Mouse (Mus musculus) Muller cell, postnatal 12 days (primary cell): ENCODE data around the gene Gm20075.
"Not testable (repeated sequence)": the region's sequence is repeated elsewhere in the genome, so short reads cannot be mapped to it uniquely, and the experiment has no call there.

Experiments used
- DNase-seq: peaks from one replicate; pipeline ENCODE4 v3.0.0-alpha.2; 2015; ENCODE audit errors: inconsistent ontology term

Gm20075 gene

DNA sequence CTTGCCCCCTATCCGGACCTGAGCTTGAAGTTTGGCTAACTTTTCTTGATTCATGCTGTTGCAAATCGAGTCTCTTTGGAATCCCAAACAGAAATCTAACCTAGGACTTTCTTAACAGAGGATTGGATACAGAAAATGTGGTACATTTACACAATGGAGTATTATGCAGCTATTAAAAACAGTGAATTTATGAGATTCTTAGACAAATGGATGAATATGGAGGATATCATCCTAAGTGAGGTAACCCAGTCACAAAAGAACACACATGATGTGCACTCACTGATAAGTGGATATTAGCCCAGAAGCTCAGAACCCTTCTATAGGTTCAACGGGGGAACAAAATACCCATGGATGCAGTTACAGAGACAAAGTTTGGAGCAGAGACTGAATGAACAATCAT, at the start of gene Gm20075:
Gene Gm20075, minus strand, starts transcription at position 101 of the 400 bp plus-strand sequence.
- not testable (repeated sequence) for DNase-seq

DNA sequence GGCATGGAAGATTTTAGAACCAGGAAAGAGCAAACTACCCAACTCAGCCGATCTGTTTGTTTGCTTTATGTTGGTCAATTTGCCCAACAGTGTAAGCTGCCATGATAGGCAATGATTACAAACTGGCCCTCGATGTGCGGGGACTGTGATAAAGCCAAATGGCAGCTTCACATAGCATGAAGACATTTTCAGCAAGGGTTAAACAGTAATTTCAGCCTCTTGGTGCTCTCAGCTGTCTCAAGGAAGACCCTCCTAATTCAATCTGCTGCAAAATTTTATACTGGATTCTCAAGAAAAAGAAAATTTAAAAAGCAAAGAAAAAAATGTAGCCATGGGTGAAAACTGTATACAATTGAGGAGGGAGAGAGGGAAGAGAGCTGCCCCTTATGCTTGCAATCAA, 47.9 kb upstream of the Gm20075 start:
- no peak for DNase-seq

DNA sequence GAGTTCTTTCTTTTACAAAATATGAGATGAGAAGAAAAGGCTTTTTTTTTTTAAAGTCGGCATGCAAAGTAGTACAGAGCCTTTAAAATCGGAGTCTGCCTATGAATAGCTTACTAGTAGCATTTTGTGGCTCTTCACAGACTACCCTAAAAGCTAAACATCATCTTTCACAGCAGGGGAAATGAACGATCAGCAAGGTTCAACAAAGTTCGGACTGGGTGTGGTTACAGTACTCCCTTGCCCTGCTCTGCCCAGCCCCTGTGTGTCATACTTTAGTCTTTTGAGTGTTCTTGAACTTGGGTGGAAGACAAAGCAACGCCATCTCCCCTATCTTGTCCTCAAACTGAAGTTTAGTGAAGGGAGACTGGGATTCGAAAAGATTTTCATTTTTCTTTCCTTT, 45.5 kb upstream of the Gm20075 start:
- DNase-seq: no peak

DNA sequence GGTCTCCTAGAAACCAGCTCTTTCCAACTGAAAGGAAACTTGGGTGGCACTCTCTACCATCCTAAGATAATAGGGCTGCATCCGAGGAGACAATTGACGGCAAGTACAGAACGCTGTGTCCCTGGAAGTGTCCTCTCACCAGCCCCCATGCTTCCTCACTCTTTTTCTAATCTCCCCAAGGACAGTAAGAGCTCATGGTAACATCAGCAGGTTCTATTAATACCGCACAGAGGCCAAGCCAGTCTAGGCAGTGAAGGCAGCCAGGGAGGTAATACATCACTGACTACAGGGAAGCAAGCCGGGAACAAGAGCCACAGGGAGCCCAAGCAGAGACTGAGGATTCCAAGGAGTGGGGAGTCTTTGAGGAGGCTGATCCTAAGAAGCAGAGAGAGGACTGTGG, 43.8 kb upstream of the Gm20075 start:
- no peak for DNase-seq

DNA sequence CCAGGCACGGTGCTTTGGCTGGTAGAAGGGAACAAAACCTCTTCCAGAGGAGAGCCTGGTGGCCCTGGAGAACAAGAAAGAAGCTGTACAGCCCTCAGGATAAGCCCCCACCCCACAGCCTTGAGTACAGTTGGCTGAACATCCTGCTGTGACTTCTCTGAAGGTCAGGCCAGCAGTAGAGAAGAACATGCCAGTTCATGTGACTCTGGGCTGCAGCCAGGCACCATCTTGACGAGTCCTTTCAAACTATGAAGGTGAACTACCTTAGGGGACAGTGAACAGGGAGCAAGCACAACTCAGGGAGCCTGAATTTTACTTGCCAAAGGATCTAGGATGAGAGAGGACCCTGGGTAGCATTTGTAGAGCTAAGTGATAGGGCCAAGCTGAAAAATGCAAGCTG, 31.5 kb upstream of the Gm20075 start:
- no peak for DNase-seq

DNA sequence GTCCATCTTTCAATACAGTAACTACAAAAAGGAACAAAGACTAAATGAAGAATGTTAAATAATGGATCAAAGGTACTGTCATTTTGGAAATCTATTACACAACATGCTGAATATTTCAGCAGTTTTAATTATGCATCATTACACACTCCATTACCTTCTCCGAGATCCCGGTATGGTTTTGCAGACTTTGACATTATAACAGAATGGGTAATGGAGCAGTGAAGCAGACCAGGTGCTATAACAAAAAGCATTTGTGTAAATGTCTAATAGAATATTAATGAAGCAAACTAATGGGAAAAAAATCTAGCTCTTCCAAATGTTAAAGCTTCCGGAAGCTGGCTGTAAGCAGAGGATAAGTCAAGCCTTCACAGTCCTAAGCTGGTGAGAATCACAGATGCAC, 29.6 kb upstream of the Gm20075 start:
- DNase-seq: peak; percentile 25

DNA sequence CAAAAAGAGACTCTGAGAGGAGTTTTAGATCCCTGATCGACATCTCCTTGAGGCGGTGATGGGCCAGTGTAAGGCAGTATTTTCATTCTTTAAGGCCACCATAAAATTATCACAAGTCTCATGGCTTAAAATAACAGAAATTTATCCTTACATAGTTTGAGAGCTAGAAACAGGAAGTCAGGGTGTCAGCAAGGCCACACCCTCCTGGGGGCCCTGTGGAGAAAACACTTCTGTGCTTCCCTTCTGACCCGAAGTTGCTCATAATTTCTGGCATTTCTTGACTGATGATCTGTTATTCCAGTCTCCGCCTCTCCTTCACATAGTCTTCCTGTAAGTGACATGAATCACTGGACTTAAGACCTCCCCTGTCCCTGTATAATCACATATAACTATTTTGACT, 25.2 kb upstream of the Gm20075 start:
- no peak for DNase-seq

DNA sequence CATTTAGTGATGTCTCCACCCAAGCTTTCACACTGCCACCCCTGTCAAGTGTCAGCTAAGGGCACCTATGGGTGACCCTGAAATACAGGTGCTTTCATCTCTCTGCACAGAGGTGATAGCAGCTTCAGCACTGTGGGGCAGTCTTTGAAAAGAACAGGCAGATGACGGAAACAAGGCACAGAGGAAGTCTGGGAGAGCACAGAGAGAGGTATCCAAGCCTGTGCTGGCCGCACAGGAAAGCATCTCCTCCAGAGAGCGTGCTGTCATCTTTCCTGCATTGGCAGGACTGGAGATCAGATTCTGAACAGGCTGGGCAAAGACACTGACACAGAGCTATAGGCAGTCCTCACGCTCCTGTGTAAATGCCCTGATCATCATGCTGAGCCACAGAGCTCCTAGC, 9.8 kb upstream of the Gm20075 start:
- no peak for DNase-seq

DNA sequence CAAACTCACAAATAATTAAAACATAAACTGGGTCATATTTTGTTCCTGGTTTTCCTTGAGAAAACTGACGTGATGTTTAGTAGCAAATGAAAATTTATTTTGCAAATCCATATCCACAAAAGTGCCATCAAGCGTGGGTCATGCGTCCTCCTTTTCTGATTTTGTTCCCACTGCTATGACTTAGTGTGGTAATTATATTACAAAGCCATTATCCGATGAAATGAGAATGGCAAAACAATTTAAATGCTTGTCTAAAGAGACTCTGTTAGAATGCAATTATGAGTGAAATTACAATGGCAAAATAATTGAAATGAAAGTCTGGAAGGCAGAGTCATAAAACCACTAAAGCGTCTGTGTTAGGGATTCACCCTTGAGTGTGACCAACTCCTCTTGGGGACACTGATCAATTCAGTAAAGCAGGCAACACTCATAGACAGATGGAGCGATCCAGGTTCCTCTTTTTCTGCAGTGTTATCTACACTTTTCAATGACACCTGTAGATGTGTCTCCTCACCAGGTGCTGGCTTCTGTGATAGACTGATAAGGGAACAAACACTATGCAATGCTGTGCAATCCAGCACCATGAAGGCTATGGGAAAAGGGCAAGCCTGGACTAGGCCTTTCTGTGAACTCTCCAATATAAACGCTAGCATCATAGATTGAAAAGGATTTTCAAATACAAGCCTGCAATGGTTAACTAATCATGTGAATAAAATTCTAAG, 4.6 kb upstream of the Gm20075 start:
- DNase-seq: no peak

DNA sequence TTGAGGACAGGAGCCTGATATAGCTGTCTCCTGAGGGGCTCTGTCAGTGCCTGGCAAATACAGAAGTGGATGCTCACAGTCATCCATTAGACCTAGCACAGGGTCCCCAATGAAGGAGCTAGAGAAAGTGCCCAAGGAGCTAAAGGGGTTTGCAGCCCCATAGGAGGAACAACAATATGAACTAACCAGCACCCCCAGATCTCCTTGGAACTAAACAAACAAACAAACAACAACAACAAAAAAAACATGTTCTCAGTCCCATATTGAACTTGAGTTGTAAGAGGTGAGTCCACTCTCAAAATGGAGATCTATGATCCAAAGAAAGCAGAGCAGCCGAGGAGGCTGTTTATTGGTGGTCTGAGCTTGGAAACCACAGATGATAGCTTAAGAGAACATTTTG, 578 bp upstream of the Gm20075 start, which contains the start of gene Gm17190:
Gene Gm17190, plus strand, starts transcription at position 301 of the 400 bp plus-strand sequence.
- not testable (repeated sequence) for DNase-seq

DNA sequence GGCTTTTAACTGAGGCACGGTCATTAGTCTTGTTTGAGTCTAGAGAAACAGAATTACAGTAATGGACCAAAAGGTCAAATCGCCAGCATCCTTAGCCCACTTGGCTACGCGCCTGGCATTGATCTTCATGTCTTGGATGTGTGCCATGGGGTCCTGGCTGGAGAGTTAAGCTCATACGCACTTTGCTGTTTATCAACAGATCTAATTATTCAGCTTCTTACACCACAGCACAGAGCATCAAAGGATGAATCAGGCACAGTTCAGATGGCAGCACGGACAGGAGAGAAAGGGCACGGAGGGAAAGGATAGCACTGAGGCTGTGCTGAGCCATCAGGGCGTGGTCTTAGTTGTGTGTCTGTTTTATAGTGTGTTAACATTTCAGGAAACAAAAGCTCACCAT, 7.6 kb downstream of the Gm20075 start:
- DNase-seq: peak; percentile 56

DNA sequence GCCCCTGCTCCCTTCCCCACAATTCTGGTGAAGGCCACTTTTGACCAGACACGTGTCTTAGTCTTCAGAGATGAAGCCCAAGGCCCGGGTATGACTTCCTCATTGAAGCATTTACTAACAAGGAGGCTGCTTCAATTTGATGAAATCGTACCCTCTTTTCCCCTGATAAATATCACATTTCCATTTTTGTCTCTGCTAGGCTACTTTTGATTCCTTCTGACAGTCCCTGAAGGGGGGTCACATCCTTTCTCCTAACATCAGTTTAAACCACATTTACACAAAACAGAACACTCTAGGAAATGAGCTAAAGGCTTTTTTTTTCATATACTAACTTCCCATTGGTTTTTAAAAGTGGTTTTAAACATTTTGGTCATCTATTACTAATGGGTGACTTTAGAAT, 28.4 kb downstream of the Gm20075 start:
- no peak for DNase-seq

DNA sequence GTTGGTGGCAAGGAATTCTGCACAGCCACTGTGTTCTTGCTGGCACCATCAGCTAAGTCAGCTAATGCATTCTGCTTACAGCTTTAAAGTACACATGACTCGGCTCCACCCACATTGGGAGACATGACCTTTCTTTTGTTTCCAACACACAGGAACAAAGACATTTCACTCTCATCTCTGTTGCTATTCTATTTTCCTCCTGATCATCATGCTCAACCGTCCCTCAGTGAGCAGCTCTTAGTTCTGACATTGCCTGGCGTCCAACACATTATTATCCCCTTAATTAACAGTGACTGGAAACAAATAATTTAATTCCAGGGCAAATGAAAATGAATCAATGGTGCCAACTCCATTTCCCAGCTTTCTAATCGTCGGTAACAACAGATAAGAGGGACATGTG, 35.8 kb downstream of the Gm20075 start:
- peak; percentile 14 for DNase-seq

DNA sequence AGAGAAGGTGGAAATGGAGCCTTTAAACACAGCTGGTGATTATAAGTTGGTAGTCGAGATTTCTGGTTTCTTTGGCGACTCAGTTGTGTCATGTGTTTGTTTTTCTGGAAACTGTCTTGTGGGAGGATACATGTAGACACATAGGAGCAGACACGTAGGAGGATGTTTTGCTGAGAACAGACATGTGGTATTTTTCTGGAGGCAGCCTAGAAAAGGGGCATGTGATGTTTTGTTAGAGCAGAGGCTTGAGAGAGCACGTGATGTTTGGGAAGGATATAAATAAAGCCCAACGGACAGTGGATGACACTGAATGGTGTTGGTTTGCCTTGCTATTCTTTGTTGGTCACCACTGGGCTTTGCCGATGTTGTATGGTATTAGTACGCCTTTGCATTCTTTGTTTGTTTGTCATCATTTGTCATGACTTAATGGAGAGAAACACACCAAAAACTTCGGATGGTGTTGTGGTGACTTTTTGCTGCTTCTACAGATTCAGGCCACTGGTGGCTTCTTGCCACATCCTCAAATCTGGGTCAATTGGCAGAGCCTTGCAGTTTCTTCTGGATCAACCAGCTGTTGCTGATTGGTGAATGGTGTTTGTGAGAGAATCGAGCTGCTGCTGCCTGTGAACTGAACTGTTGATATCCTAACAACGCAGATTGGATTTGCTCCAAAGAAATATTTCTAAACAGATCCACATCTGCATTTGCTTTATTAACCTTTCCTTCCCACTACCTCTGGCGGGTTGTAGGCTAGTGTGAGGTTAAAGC, 40.7 kb downstream of the Gm20075 start:
- DNase-seq: no peak

DNA sequence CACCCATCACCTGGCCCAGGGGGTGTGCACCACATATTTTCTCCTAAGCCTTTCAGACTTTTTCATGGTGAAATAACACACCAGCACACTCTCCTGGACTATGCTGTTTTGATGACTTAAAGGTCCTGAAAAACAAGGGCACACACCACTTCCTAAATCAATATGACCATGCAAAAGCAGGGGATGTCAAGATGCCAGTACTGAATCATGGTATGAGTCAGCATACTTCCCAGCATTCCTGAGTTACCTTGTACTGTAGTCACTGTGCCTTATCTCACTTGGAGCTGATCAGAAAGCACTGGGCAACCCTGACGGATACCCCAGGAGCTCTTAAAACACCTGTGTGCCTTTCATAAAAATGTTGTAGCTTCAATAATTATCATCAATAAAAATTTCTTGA, 41.6 kb downstream of the Gm20075 start:
- DNase-seq: no peak

DNA sequence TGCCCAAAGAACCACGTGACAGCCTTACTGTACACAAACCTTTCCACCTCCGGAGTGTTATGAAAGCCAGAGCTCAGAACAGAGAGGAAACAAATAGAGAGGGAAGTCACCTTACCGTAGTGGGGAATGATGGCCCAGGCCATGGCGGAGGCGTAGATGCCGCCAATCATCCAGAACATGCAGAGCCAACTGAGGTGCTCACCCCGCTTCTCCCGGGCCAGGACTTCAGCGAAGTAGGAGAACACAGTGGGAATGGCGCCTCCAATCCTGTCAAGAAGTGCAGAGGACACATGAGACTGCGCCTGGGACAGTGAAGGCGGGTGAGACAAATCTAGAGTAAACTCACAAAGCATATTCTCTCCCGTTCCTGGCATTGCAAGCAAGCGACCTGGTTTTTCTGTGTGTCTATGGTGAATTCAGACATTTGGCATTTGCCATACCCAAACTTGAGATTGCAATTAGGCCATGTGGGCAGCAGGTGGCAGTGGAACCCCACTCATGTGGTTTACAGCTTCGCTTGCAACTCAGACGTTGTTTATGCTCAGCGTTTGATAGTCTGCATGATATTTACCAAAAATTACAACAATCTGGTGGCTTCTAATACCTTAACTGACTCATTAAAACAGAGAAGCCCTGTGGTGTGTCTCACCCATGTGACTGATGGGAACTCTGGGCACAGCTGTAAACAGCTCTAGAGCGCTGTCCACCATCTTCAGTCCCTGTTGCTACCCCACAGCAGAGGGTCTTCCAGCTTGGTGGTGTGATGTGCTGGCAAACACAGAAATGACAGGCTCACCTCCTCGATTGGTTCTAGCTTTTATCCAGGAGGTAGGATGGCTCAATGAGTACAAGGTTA, 50.6 kb downstream of the Gm20075 start:
- peak; percentile 50 for DNase-seq
